Mouse (Mus musculus) spleen, adult 2 months (tissue): Measurements from ENCODE around the gene Sub1. TPM values are rescaled to one million over a fixed set of nuclear protein-coding genes. Genes with fewer than 3 reads are reported as not detected.
A peak's percentile ranks its signal among the peaks of the same experiment; 100 is the strongest.

Experiments
- DNase-seq, 2 experiments: peaks; one replicate each; pipeline versions ENCODE4 v3.0.0 to v3.0.0-alpha.2; 2012 to 2021; ENCODE audit warnings: low spot score in 2 of 2, low read depth in 1 of 2
- H3K27ac ChIP-seq: fragments of 200-500 bp; 2 replicates; pipeline ENCODE4 v1.5.1; 2012; ENCODE audit warnings: low read length, inconsistent platforms; ENCODE audit not compliant: insufficient read depth
- H3K27me3 ChIP-seq: fragments of 200-500 bp; 2 replicates; pipeline ENCODE4 v1.6.1; 2012; ENCODE audit warnings: mild to moderate bottlenecking, moderate library complexity, low read length, inconsistent platforms; ENCODE audit not compliant: control insufficient read depth, insufficient read depth
- H3K36me3 ChIP-seq: fragments of 200-500 bp; 2 replicates; pipeline ENCODE4 v1.6.1; 2012; ENCODE audit warnings: mild to moderate bottlenecking, low read length, inconsistent platforms; ENCODE audit not compliant: control insufficient read depth, insufficient read depth
- H3K4me1 ChIP-seq: fragments of 200-500 bp; 2 replicates; pipeline ENCODE4 v1.6.1; 2011; ENCODE audit warnings: inconsistent platforms; ENCODE audit not compliant: control insufficient read depth, insufficient read depth, insufficient read length
- H3K4me3 ChIP-seq: fragments of 200-500 bp; 2 replicates; pipeline ENCODE4 v1.5.1; 2011; ENCODE audit warnings: mild to moderate bottlenecking, inconsistent platforms; ENCODE audit not compliant: insufficient read depth, insufficient read length; ENCODE audit errors: extremely low read depth
- CTCF ChIP-seq: fragments of 200-500 bp; IDR thresholded peaks from 2 replicates; pipeline ENCODE4 v1.5.1; 2011; ENCODE audit warnings: mild to moderate bottlenecking, inconsistent platforms; ENCODE audit not compliant: insufficient read depth, insufficient read length, insufficient replicate concordance; ENCODE audit errors: extremely low read depth
- POLR2A ChIP-seq: fragments of 200-500 bp; IDR thresholded peaks from 2 replicates; pipeline ENCODE4 v1.6.1; 2011; ENCODE audit warnings: low read depth, low read length, inconsistent platforms
- WGBS: fragments of 180-500 bp; shearing (Covaris S2); methylation state at CpG from one replicate; pipeline ENCODE4 v1.1.7; 2018; 5-methylcytosine and 5-hydroxymethylcytosine counted together
- polyA plus RNA-seq: library from polyadenylated mRNA; depleted of rRNA; stranded (reverse); fragments of >200 nt; gene quantifications from 2 replicates; pipeline ENCODE4 v1.2.3, GENCODE M21; 2012

Sub1 gene
- polyA plus RNA-seq, 1 experiment: 2.9 TPM

DNA sequence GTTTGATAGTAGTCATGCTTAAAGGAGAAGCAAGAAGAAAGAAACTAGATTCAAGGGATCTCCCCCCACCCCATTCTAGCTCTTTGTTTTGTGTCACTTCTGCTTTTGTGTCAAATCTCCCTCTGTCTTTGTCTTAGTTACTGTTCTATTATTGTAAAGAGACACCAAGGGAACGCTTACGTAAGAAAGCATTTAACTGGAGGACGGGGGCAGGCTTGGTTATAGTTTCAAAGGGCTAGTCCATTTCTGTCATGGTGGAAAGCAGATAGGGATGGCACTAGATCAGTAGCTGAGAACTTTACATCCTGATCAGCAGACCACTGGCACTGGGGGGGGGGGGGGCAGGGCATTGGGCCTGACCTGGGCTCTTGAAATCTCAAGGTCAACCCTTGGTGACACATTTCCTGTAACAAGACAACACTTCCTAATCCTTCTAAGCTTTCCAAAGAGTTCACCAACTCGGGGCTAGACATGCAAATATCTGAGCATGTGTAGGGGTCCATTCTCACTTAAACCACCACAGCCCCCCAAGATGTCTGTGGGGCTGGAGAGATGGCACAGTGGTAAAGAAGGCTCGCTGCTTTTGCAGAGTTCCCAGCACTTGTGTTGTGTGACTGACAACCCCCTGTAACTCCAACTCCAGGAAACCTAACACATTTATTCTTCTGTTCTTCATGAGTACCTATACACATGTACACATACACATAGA is 17.6 kb upstream of the Sub1 start:
- DNase-seq: peak; percentile 25 to 89
- Histone ChIP-seq H3K4me1 (peaks cover 10% of the 10 kb centered on the region), H3K36me3 (no peaks in the 10 kb centered on the region), H3K4me3 (no peak overlapping the region), H3K27me3 (no peaks in the 10 kb centered on the region), H3K27ac (peak overlapping the region; percentile 93)
- 41% methylated on average over 5 of the region's 5 CpGs for WGBS
- TF ChIP-seq POLR2A (no peak), CTCF (no peak)

DNA sequence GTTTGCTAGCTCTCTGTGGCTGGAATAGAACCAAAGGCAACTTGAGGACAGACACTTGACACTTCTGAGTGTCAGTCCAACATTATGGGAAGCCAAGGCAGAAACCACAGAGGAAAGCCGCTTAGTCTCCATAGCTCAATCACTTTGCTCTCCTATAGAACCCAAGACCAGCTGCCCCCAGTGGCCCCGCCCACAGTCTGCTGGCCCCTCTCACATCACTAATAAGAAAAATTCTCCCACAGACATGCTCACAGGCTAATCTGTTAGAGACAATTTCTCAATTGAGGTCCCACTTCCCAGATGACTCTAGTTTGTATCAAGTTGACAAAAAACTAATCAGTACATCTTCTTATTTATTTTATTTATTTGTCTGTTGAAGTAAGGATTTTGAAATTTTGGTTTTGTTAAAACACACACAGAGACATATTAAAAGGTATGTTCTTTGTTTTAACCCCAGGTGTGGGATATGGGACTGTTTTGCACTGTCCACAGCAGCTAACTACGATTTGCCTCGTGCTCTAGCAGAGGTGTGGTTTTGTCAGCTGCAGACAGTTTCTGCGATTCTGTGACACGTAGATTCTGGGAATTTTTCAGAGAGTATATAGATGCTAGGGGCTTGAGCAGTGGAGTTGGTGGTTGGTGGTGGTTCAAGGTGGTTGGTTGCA is 16.9 kb upstream of the Sub1 start:
- no peak for DNase-seq
- WGBS: 34% methylated on average over 6 of the region's 6 CpGs
- H3K36me3 ChIP-seq: no peaks in the 10 kb centered on the region
- no peak overlapping the region for H3K4me3 ChIP-seq
- H3K27ac ChIP-seq: peak overlapping the region; percentile 75
- H3K4me1 ChIP-seq: peaks cover 11% of the 10 kb centered on the region
- TF ChIP-seq POLR2A (no peak), CTCF (no peak)
- no peaks in the 10 kb centered on the region for H3K27me3 ChIP-seq

DNA sequence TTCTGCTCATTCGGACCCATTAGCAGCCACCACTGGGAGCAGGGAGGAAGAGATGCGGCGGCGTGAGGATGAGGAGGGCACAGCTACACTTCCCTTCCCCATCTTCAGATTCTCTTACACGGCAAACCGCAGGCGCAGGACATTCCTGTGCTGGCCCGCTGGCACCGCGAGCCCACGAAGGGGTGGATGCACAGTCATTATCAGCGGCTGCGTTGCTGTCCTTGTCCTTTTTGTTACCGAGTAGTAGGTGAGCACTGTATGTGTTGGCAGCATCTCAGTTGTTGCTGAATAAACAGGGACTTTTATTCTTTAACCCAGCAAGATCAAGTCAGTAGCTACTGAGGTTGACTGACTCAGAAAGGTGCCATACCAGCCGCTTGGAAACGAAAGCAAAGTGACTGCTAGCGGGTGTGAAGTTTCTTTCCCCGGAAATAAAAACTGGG is 13.8 kb upstream of the Sub1 start:
- peaks cover 18% of the 10 kb centered on the region for H3K4me1 ChIP-seq
- TF ChIP-seq CTCF (no peak), POLR2A (no peak; the same call in 1 of the 2 replicates)
- H3K27ac ChIP-seq: peak overlapping the region; percentile 93
- H3K27me3 ChIP-seq: no peaks in the 10 kb centered on the region
- peak overlapping the region; percentile 57 for H3K4me3 ChIP-seq
- no peaks in the 10 kb centered on the region for H3K36me3 ChIP-seq
- 9% methylated on average over 18 of the region's 18 CpGs for WGBS
- peak; percentile 46 to 71 for DNase-seq

DNA sequence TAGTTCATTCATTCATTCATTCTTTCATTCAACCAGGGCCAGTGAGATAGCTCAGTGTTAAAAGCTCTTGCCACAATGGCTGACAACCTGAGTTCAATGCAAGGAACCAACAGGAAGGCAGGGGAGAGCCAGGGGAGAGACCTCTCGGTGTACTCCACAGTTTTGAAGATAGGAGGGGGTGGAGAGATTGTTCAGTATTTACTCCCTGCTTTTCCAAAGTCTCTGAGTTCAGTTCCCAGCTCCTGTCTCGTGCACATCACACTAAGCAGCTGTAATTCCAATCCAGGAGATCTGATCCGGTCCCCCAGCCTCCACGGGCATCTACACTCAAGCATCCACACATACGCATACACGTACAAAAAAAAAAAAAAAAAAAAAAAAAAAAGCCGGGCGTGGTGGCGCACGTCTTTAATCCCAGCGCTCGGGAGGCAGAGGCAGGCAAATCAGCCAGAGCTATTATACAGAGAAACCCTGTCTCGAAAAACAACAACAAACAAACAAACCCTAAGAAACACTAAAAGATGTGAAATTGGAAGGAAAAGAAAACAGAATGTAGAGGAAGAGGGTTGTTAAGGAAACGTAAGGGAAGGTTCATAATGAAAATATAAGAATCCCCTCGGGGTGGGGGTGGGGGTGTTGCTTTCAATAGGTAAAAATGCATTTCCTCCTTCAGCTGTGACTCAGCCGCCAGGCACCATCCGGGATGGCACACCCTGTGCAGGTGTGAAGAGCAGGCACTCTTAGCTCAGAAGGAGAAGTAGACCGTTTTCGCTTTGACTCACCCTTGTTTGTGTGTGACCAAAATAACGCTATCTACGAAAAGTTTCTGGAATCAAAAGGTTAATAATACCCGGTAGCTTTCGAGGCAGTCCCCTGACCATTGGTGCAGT is 13.2 kb upstream of the Sub1 start:
- H3K4me3 ChIP-seq: peak overlapping the region; percentile 57
- H3K27me3 ChIP-seq: no peaks in the 10 kb centered on the region
- H3K36me3 ChIP-seq: no peaks in the 10 kb centered on the region
- TF ChIP-seq CTCF (no peak), POLR2A (no peak)
- DNase-seq: peak; percentile 78 to 91
- H3K27ac ChIP-seq: peak overlapping the region; percentile 93
- WGBS: 26% methylated on average over 23 of the region's 23 CpGs
- H3K4me1 ChIP-seq: peaks cover 18% of the 10 kb centered on the region

DNA sequence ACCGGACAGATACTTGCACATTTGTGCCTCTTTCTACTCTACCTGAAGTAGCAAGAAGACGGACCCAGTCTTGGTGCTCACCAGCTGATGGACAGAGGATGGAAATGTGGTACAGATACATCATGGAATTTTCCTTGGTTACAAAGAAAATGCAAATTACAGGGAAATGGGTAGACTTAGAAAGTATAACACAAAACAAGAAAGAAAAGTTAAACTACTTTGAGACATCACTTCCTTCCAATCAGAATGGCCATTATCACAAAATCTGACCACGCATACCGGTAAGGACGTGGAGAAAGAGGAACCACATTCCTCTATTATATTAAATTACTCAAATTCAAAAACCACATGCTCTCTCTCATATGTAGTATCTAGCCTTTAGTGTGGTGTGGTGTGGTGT is 12.1 kb upstream of the Sub1 start:
- DNase-seq: no peak
- H3K27me3 ChIP-seq: no peaks in the 10 kb centered on the region
- peaks cover 13% of the 10 kb centered on the region; the same call in 1 of the 2 replicates for H3K4me1 ChIP-seq
- H3K36me3 ChIP-seq: no peaks in the 10 kb centered on the region
- TF ChIP-seq CTCF (no peak), POLR2A (no peak)
- 65% methylated on average over 5 of the region's 5 CpGs for WGBS
- H3K4me3 ChIP-seq: no peak overlapping the region
- H3K27ac ChIP-seq: no peak overlapping the region

DNA sequence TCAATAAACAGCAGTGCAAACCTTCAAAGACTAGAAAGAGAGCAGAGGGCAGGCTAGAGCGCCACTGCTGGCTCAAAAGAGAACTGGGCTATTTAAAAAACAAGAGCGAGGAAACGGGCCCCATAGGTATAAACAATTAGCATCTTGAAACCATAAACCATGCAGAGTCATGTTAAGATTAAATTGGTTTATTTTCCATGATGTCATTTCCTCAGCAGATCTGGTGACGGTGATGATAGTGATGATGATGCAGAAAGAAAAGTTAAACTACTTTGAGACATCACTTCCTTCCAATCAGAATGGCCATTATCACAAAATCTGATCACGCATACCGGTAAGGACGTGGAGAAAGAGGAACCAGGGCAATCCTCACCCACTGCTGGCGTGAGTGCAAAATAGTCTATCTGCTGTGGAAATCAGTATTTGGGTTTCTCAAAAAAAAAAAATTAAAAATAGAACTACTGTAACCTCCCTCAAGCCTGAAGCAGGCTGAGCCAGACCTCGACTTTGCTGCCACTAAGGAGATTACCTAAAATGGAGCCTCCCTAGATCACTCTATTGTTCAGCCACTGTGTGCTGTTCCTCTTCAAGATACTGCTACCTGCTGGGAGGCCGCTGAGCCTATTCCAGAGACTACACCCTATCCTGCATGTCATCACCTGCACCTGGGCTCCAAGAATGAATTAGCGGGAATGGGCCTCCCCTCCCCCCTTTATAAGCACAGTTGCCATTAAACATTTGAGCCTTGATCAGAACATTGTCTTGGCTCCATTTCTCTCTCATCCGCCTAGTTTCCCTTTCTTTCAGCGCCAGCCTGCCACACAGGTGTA is 11.4 kb upstream of the Sub1 start:
- Histone ChIP-seq H3K4me3 (no peak overlapping the region), H3K36me3 (no peaks in the 10 kb centered on the region), H3K4me1 (peaks cover 13% of the 10 kb centered on the region; the same call in 1 of the 2 replicates), H3K27me3 (no peaks in the 10 kb centered on the region), H3K27ac (no peak overlapping the region)
- peak in 1 of 2 experiments; percentile 85 for DNase-seq
- WGBS: 39% methylated on average over 13 of the region's 13 CpGs
- TF ChIP-seq POLR2A (no peak), CTCF (no peak)
